Mouse (Mus musculus): ENCODE measurements around the gene Bcl11b.

DNA sequence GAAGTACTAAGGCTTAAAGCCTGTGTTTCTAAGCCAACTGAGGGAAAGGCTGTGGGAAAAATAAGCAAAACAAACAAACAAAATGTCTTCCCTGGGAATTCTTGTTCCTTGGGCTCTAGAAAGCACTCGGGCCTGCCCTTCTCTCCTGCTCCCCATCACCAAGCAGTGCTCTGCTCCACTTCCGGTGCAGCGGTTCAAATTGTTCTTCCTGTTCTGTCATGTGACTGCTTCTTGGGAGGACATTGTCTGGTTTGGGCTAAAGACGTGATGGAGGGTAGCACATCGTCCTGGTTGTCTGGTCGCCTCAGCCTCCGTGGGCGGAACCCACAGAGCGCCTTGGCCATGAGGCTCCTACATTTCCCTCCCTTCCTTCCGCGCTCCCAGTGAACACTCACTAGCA is 94.6 kb downstream of the Bcl11b start:
- TF ChIP-seq TAL1 (IDR thresholded peaks at IDR 0.05; ENCODE audit: low read length) (no peak), GATA1 (IDR thresholded peaks at IDR 0.05; ENCODE audit: low read length) (no peak)
